Mouse (Mus musculus): ENCODE data around the gene Mob3b. TPM values are rescaled to one million over a fixed set of nuclear protein-coding genes. Genes with fewer than 3 reads are reported as not detected.

Mob3b gene
- polyA plus RNA-seq, 1 experiment from 2014 or later, result 3.8 TPM

- H3K4me1 ChIP-seq, result no peaks in the 10 kb centered on the region
- H3K27ac ChIP-seq (replicated peaks), result no peak overlapping the region
- no peaks in the 10 kb centered on the region for H3K36me3 ChIP-seq
- H3K9ac ChIP-seq, result no peak overlapping the region
- no peak for ATAC-seq (ENCODE audit: extremely low read depth, insufficient number of reproducible peaks, low FRiP score, low TSS enrichment)
- no peaks in the 10 kb centered on the region for H3K27me3 ChIP-seq (replicated peaks)
- 0 out of 2 replicates have a peak, but pooled peaks cover 4% of the 10 kb centered on the region for H3K9me3 ChIP-seq
- 56% methylated on average over 3 of the region's 3 CpGs for WGBS
- H3K4me3 ChIP-seq, result no peak overlapping the region
- no peak overlapping the region for H3K4me2 ChIP-seq
These were observed 125.7 kb downstream of the Mob3b start for GRCm38 (mm10) chr4:35031623-35032022.

GRCm38 (mm10) chr4:35031141-35031540, 126.1 kb downstream of the Mob3b start:
- H3K4me3 ChIP-seq, result no peak overlapping the region
- WGBS, result 62% methylated on average over 5 of the region's 5 CpGs
- no peak for ATAC-seq (ENCODE audit: extremely low read depth, insufficient number of reproducible peaks, low FRiP score, low TSS enrichment)
- H3K9ac ChIP-seq, result no peak overlapping the region
- H3K4me1 ChIP-seq, result no peaks in the 10 kb centered on the region
- H3K36me3 ChIP-seq, result no peaks in the 10 kb centered on the region
- 0 out of 2 replicates have a peak, but pooled peaks cover 4% of the 10 kb centered on the region for H3K9me3 ChIP-seq
- no peak overlapping the region for H3K27ac ChIP-seq (replicated peaks)
- no peak overlapping the region for H3K4me2 ChIP-seq
- no peaks in the 10 kb centered on the region for H3K27me3 ChIP-seq (replicated peaks)

GRCm38 (mm10) chr4:35018416-35018815, 138.9 kb downstream of the Mob3b start:
- Histone ChIP-seq H3K27ac (replicated peaks) (no peak overlapping the region), H3K4me1 (no peaks in the 10 kb centered on the region), H3K27me3 (replicated peaks) (0 out of 2 replicates have a peak, but pooled peaks cover 4% of the 10 kb centered on the region), H3K36me3 (no peaks in the 10 kb centered on the region), H3K9ac (no peak overlapping the region), H3K9me3 (no peaks in the 10 kb centered on the region), H3K4me3 (no peak overlapping the region), H3K4me2 (no peak overlapping the region)
- no peak for ATAC-seq (ENCODE audit: extremely low read depth, insufficient number of reproducible peaks, low FRiP score, low TSS enrichment)
- WGBS, result 71% methylated on average over 1 of the region's 1 CpGs

- no peaks in the 10 kb centered on the region for H3K36me3 ChIP-seq
- peaks cover 16% of the 10 kb centered on the region for H3K4me1 ChIP-seq
- H3K9ac ChIP-seq, result no peak overlapping the region
- H3K4me3 ChIP-seq, result no peak overlapping the region
- H3K9me3 ChIP-seq, result no peaks in the 10 kb centered on the region
- H3K27ac ChIP-seq (replicated peaks), result 0 out of 2 replicates have a peak overlapping the region, but pooled peaks have one; percentile 12
- peak overlapping the region; percentile 22; the same call in 1 of the 2 replicates for H3K4me2 ChIP-seq
- ATAC-seq (ENCODE audit: extremely low read depth, insufficient number of reproducible peaks, low FRiP score, low TSS enrichment), result peak; percentile 31
- WGBS, result 36% methylated on average over 10 of the region's 10 CpGs
- 0 out of 2 replicates have a peak, but pooled peaks cover 13% of the 10 kb centered on the region for H3K27me3 ChIP-seq (replicated peaks)
These were observed 144.6 kb downstream of the Mob3b start for GRCm38 (mm10) chr4:35012401-35013307.

GRCm38 (mm10) chr4:35006541-35007260, 150.6 kb downstream of the Mob3b start:
- 13% methylated on average over 11 of the region's 11 CpGs for WGBS
- Histone ChIP-seq H3K4me3 (peak overlapping the region; percentile 27), H3K4me2 (peak overlapping the region; percentile 63), H3K27ac (replicated peaks) (peak overlapping the region; percentile 66), H3K36me3 (no peaks in the 10 kb centered on the region), H3K27me3 (replicated peaks) (0 out of 2 replicates have a peak, but pooled peaks cover 9% of the 10 kb centered on the region), H3K9me3 (no peaks in the 10 kb centered on the region), H3K9ac (peak overlapping the region; percentile 48; the same call in 1 of the 2 replicates), H3K4me1 (peaks cover 44% of the 10 kb centered on the region)
- no peak; the same call in 1 of the 2 replicates for ATAC-seq (ENCODE audit: extremely low read depth, insufficient number of reproducible peaks, low FRiP score, low TSS enrichment)

GRCm38 (mm10) chr4:35006056-35006455, 151.2 kb downstream of the Mob3b start:
- Histone ChIP-seq H3K27me3 (replicated peaks) (0 out of 2 replicates have a peak, but pooled peaks cover 9% of the 10 kb centered on the region), H3K4me1 (peaks cover 43% of the 10 kb centered on the region), H3K36me3 (no peaks in the 10 kb centered on the region), H3K27ac (replicated peaks) (peak overlapping the region; percentile 66; the same call in 1 of the 2 replicates), H3K9me3 (no peaks in the 10 kb centered on the region), H3K9ac (no peak overlapping the region), H3K4me2 (peak overlapping the region; percentile 63), H3K4me3 (no peak overlapping the region)
- ATAC-seq (ENCODE audit: extremely low read depth, insufficient number of reproducible peaks, low FRiP score, low TSS enrichment), result no peak
- 35% methylated on average over 6 of the region's 6 CpGs for WGBS

GRCm38 (mm10) chr4:35005068-35005769, 152.1 kb downstream of the Mob3b start:
- H3K4me2 ChIP-seq, result no peak overlapping the region
- H3K27ac ChIP-seq (replicated peaks), result peak overlapping the region; percentile 46
- H3K27me3 ChIP-seq (replicated peaks), result 0 out of 2 replicates have a peak, but pooled peaks cover 14% of the 10 kb centered on the region
- H3K36me3 ChIP-seq, result no peaks in the 10 kb centered on the region
- H3K9ac ChIP-seq, result no peak overlapping the region
- H3K4me1 ChIP-seq, result peaks cover 43% of the 10 kb centered on the region
- no peak overlapping the region for H3K4me3 ChIP-seq
- H3K9me3 ChIP-seq, result no peaks in the 10 kb centered on the region
- ATAC-seq (ENCODE audit: extremely low read depth, insufficient number of reproducible peaks, low FRiP score, low TSS enrichment), result no peak
- 42% methylated on average over 5 of the region's 5 CpGs for WGBS

- peaks cover 43% of the 10 kb centered on the region for H3K4me1 ChIP-seq
- no peaks in the 10 kb centered on the region for H3K36me3 ChIP-seq
- no peak overlapping the region for H3K27ac ChIP-seq (replicated peaks)
- no peak overlapping the region for H3K4me3 ChIP-seq
- H3K27me3 ChIP-seq (replicated peaks), result 0 out of 2 replicates have a peak, but pooled peaks cover 12% of the 10 kb centered on the region
- ATAC-seq (ENCODE audit: extremely low read depth, insufficient number of reproducible peaks, low FRiP score, low TSS enrichment), result no peak
- no peak overlapping the region for H3K4me2 ChIP-seq
- H3K9me3 ChIP-seq, result no peaks in the 10 kb centered on the region
- 80% methylated on average over 8 of the region's 8 CpGs for WGBS
- no peak overlapping the region for H3K9ac ChIP-seq
These were observed 152.8 kb downstream of the Mob3b start for GRCm38 (mm10) chr4:35004473-35004872.

- H3K4me1 ChIP-seq, result peaks cover 43% of the 10 kb centered on the region
- no peaks in the 10 kb centered on the region for H3K9me3 ChIP-seq
- no peak for ATAC-seq (ENCODE audit: extremely low read depth, insufficient number of reproducible peaks, low FRiP score, low TSS enrichment)
- no peak overlapping the region for H3K4me3 ChIP-seq
- H3K4me2 ChIP-seq, result no peak overlapping the region
- H3K27ac ChIP-seq (replicated peaks), result no peak overlapping the region
- 0 out of 2 replicates have a peak, but pooled peaks cover 9% of the 10 kb centered on the region for H3K27me3 ChIP-seq (replicated peaks)
- H3K36me3 ChIP-seq, result no peaks in the 10 kb centered on the region
- no peak overlapping the region for H3K9ac ChIP-seq
- 87% methylated on average over 8 of the region's 8 CpGs for WGBS
These were observed 153.5 kb downstream of the Mob3b start for GRCm38 (mm10) chr4:35003550-35004326.

GRCm38 (mm10) chr4:34996616-34997015, 160.7 kb downstream of the Mob3b start:
- Histone ChIP-seq H3K4me2 (no peak overlapping the region), H3K36me3 (no peaks in the 10 kb centered on the region), H3K9ac (no peak overlapping the region), H3K4me1 (peaks cover 27% of the 10 kb centered on the region), H3K4me3 (no peak overlapping the region), H3K27ac (replicated peaks) (no peak overlapping the region), H3K9me3 (no peaks in the 10 kb centered on the region), H3K27me3 (replicated peaks) (peaks cover 14% of the 10 kb centered on the region)
- 70% methylated on average over 7 of the region's 7 CpGs for WGBS
- no peak for ATAC-seq (ENCODE audit: extremely low read depth, insufficient number of reproducible peaks, low FRiP score, low TSS enrichment)

All from heart, embryonic 13.5 days (tissue).